ENCODE assay signal across 8 mouse cellular contexts in genomic region chr10:22819239-22819870, GRCm38 (mm10). TPM values are rescaled to one million over a fixed set of nuclear protein-coding genes. Genes with fewer than 3 reads are reported as not detected.
DNase-seq lines count a peak whose midpoint lies in the region; ATAC-seq and TF ChIP-seq lines count a peak whose summit lies in the region.

No protein-coding gene starts in this region.

- H3K27ac ChIP-seq in heart, postnatal 0 days (ENCODE audit: low read depth): peak overlapping the region; percentile 77

- no peak for TF ChIP-seq EP300 in heart, postnatal 0 days (IDR thresholded peaks at IDR 0.05; ENCODE audit: low read depth)

- H3K27me3 ChIP-seq in E14TG2a.4 (ENCODE audit: insufficient read depth, low read length): peaks cover 77% of the 10 kb centered on the region
- peaks cover 86% of the 10 kb centered on the region for H3K27me3 ChIP-seq in heart, postnatal 0 days (ENCODE audit: control insufficient read depth, insufficient read depth, low read length)

- H3K4me3 ChIP-seq in E14TG2a.4 (replicated peaks; ENCODE audit: low read length): peak overlapping the region; percentile 69
- peak overlapping the region; percentile 52 for H3K4me3 ChIP-seq in heart, postnatal 0 days (ENCODE audit: low read depth, low read length)

- 4% methylated on average over 42 of the region's 42 CpGs for WGBS in heart, postnatal 0 days

- ATAC-seq in heart, postnatal 0 days (ENCODE audit: insufficient read depth, low read depth): peak; percentile 24

- no peak for TF ChIP-seq CTCF in E14TG2a.4 (conservative IDR thresholded peaks at IDR 0.05; ENCODE audit: low read length)
- no peak for TF ChIP-seq CTCF in heart, postnatal 0 days (IDR thresholded peaks at IDR 0.05; ENCODE audit: low read depth)

- peak overlapping the region; percentile 46 for H3K4me2 ChIP-seq in heart, postnatal 0 days (ENCODE audit: low read depth, low read length)

- peaks cover 3% of the 10 kb centered on the region; the same call in 1 of the 2 replicates for H3K9me3 ChIP-seq in E14TG2a.4 (ENCODE audit: low read length)
- no peaks in the 10 kb centered on the region for H3K9me3 ChIP-seq in heart, postnatal 0 days (replicated peaks; ENCODE audit: control insufficient read depth, low read length)

- H3K36me3 ChIP-seq in E14TG2a.4 (ENCODE audit: insufficient read depth, low read length): no peaks in the 10 kb centered on the region
- H3K36me3 ChIP-seq in heart, postnatal 0 days (replicated peaks; ENCODE audit: control insufficient read depth, insufficient read depth, low read length): no peaks in the 10 kb centered on the region

- H3K9ac ChIP-seq in heart, postnatal 0 days (replicated peaks; ENCODE audit: low read depth, low read length): peak overlapping the region; percentile 59

- H3K4me1 ChIP-seq in E14TG2a.4 (replicated peaks; ENCODE audit: low read depth, low read length): peaks cover 30% of the 10 kb centered on the region
- no peaks in the 10 kb centered on the region for H3K4me1 ChIP-seq in heart, postnatal 0 days (ENCODE audit: control insufficient read depth, insufficient read depth)

- DNase-seq in R1 (ENCODE audit: low read depth, low spot score): peak; percentile 15
- no peak for DNase-seq in heart, postnatal 0 days (ENCODE audit: low spot score)
- DNase-seq in lung, postnatal 10 days: peak; percentile 32
- no peak for DNase-seq in thymus, postnatal 0 days (ENCODE audit: low spot score)
- no peak for DNase-seq in cerebellum, adult 11-12 months
- DNase-seq in right cerebral cortex, postnatal 25 days: no peak
- no peak for DNase-seq in adipocyte (ENCODE audit: low spot score)

RNA-seq across cellular contexts. Expression of gene Tcf21, which starts 0.6 kb away (rescaled TPM):
- 17.9 and 21.9 TPM in 2 replicates for total RNA-seq in heart, postnatal 0 days (2014; rRNA removed; ENCODE audit: low replicate concordance)
- polyA plus RNA-seq in heart, postnatal 0 days (2015; fragmentation: Nextera tagmentation; extraction: Ambion mirVana): 56.0 and 56.9 TPM in 2 replicates
- polyA plus RNA-seq in thymus, postnatal 0 days (2015; fragmentation: Nextera tagmentation; extraction: Ambion mirVana): 0.82 and 0.94 TPM in 2 replicates

Comparison
In these comparisons a context has a peak if more than half of its experiments do, and no peak if none do; other contexts are left out.
1. DNase-seq: peak in R1 (single experiment) and lung, postnatal 10 days (single experiment); none in heart, postnatal 0 days (single experiment), thymus, postnatal 0 days (single experiment), cerebellum, adult 11-12 months (single experiment), right cerebral cortex, postnatal 25 days (single experiment) and adipocyte (single experiment).
2. RNA of gene Tcf21, which starts 0.6 kb away (polyA plus RNA-seq): 56.0 to 56.9 TPM in heart, postnatal 0 days; 0.82 to 0.94 TPM in thymus, postnatal 0 days; every median in the first group is over 10 times any median in the second.